Mouse (Mus musculus) embryonic fibroblast, embryonic 13.5 days (primary cell): Measurements from ENCODE around the gene Tigd2. TPM values are rescaled to one million over a fixed set of nuclear protein-coding genes. Genes with fewer than 3 reads are reported as not detected.

Experiments used
- H3K27ac ChIP-seq: 2 replicates; pipeline ENCODE4 v1.5.1; 2012; ENCODE audit warnings: low read length, control low read depth, inconsistent platforms; ENCODE audit not compliant: insufficient read depth
- H3K4me1 ChIP-seq: 2 replicates; pipeline ENCODE4 v1.6.1; 2011; ENCODE audit warnings: low read length; ENCODE audit not compliant: control insufficient read depth, insufficient read depth
- H3K4me3 ChIP-seq: 2 replicates; pipeline ENCODE4 v1.5.1; 2011; ENCODE audit warnings: mild to moderate bottlenecking, control low read depth, low read length; ENCODE audit not compliant: insufficient read depth
- CTCF ChIP-seq: IDR thresholded peaks from 2 replicates; pipeline ENCODE4 v1.5.1; 2011; ENCODE audit warnings: mild to moderate bottlenecking, control low read depth, low read length, moderate library complexity, borderline replicate concordance; ENCODE audit not compliant: insufficient read depth
- POLR2A ChIP-seq: IDR thresholded peaks from 2 replicates; pipeline ENCODE4 v1.6.1; 2011; ENCODE audit warnings: low read depth, mild to moderate bottlenecking, control low read depth, low read length, moderate library complexity
- polyA plus RNA-seq: library from polyadenylated mRNA; stranded (reverse); fragments of >200 nt; gene quantifications from 2 replicates; pipeline ENCODE4 v1.2.4, GENCODE M21; 2011; ENCODE audit warnings: low read depth; ENCODE audit not compliant: missing spikeins, insufficient read length

The Tigd2 gene
- polyA plus RNA-seq: 8.4 and 9.2 TPM in 2 replicates

- TF ChIP-seq CTCF (peak; percentile 83), POLR2A (peak; percentile 88)
- Histone ChIP-seq H3K4me1 (no peaks in the 10 kb centered on the region), H3K27ac (peak within 1 kb of the TSS; percentile 49; the same call in 1 of the 2 replicates), H3K4me3 (peak within 1 kb of the TSS; percentile 92)
These were observed at the start of gene Tigd2 for GRCm38 (mm10) chr6:59208685-59209298. Gene Tigd2 (plus strand): TSS chr6:59208870.

GRCm38 (mm10) chr6:59161801-59162478, 46.7 kb upstream of the Tigd2 start:
- no peak overlapping the region for H3K27ac ChIP-seq
- H3K4me3 ChIP-seq: no peak overlapping the region
- no peaks in the 10 kb centered on the region for H3K4me1 ChIP-seq
- TF ChIP-seq POLR2A: no peak
- no peak for TF ChIP-seq CTCF

GRCm38 (mm10) chr6:59162887-59163286, 45.8 kb upstream of the Tigd2 start:
- no peak overlapping the region for H3K27ac ChIP-seq
- H3K4me1 ChIP-seq: no peaks in the 10 kb centered on the region
- no peak overlapping the region for H3K4me3 ChIP-seq
- no peak for TF ChIP-seq POLR2A
- no peak for TF ChIP-seq CTCF

GRCm38 (mm10) chr6:59163407-59163806, 45.3 kb upstream of the Tigd2 start:
- Histone ChIP-seq H3K4me1 (no peaks in the 10 kb centered on the region), H3K4me3 (no peak overlapping the region), H3K27ac (no peak overlapping the region)
- no peak for TF ChIP-seq POLR2A
- TF ChIP-seq CTCF: no peak

- TF ChIP-seq POLR2A: no peak
- no peak for TF ChIP-seq CTCF
- Histone ChIP-seq H3K27ac (no peak overlapping the region), H3K4me3 (no peak overlapping the region), H3K4me1 (no peaks in the 10 kb centered on the region)
These were observed 39.7 kb upstream of the Tigd2 start for GRCm38 (mm10) chr6:59168939-59169338.

GRCm38 (mm10) chr6:59171230-59171629, 37.4 kb upstream of the Tigd2 start:
- no peak overlapping the region for H3K27ac ChIP-seq
- no peak for TF ChIP-seq CTCF
- TF ChIP-seq POLR2A: no peak
- no peaks in the 10 kb centered on the region for H3K4me1 ChIP-seq
- H3K4me3 ChIP-seq: no peak overlapping the region

GRCm38 (mm10) chr6:59173940-59174339, 34.7 kb upstream of the Tigd2 start:
- TF ChIP-seq POLR2A (no peak), CTCF (no peak)
- Histone ChIP-seq H3K4me1 (no peaks in the 10 kb centered on the region; the same call in 1 of the 2 replicates), H3K27ac (no peak overlapping the region), H3K4me3 (no peak overlapping the region)

GRCm38 (mm10) chr6:59178051-59178450, 30.6 kb upstream of the Tigd2 start:
- TF ChIP-seq POLR2A: no peak
- TF ChIP-seq CTCF: no peak
- H3K27ac ChIP-seq: no peak overlapping the region
- H3K4me1 ChIP-seq: no peaks in the 10 kb centered on the region; the same call in 1 of the 2 replicates
- H3K4me3 ChIP-seq: no peak overlapping the region

GRCm38 (mm10) chr6:59180376-59180996, 28.2 kb upstream of the Tigd2 start:
- no peaks in the 10 kb centered on the region; the same call in 1 of the 2 replicates for H3K4me1 ChIP-seq
- H3K4me3 ChIP-seq: no peak overlapping the region
- no peak for TF ChIP-seq POLR2A
- TF ChIP-seq CTCF: no peak
- no peak overlapping the region for H3K27ac ChIP-seq

- Histone ChIP-seq H3K27ac (peak overlapping the region; percentile 13; the same call in 1 of the 2 replicates), H3K4me1 (no peaks in the 10 kb centered on the region; the same call in 1 of the 2 replicates), H3K4me3 (no peak overlapping the region)
- TF ChIP-seq POLR2A (no peak), CTCF (no peak)
These were observed 23.5 kb upstream of the Tigd2 start for GRCm38 (mm10) chr6:59185010-59185699.
